Mouse (Mus musculus) frontal cortex, adult (tissue): Measurements from ENCODE around the gene Osbpl5.
"Not testable (repeated sequence)": the region's sequence is repeated elsewhere in the genome, so short reads cannot be mapped to it uniquely, and the experiment has no call there.

Experiments
- ATAC-seq: cut with Nextera tagmentation; 2 replicates; pipeline ENCODE4 v1.9.2; 2017; ENCODE audit warnings: mild to moderate bottlenecking, moderate library complexity, mixed read lengths; ENCODE audit not compliant: low TSS enrichment

Gene Osbpl5

DNA sequence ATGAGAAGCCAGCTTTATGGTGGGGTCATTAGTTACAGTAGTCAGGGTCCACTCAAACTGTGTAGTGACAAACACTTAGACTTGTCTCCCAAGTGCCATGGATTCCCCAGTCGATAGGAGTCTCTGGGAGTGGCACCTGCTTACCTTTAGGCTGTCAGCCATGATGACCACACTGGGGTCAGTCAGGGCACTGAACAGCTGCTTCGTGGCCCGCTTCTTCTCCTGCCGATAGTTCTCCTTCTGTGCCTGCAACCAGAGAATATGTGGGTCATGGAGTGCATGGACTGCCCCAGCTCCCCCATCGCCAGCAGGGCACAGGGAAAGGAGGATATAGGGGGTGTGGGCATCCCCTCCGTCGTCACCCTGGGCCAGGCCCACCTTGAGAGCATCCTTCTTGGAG lies 47.4 kb downstream of the Osbpl5 start:
- ATAC-seq, result no peak

DNA sequence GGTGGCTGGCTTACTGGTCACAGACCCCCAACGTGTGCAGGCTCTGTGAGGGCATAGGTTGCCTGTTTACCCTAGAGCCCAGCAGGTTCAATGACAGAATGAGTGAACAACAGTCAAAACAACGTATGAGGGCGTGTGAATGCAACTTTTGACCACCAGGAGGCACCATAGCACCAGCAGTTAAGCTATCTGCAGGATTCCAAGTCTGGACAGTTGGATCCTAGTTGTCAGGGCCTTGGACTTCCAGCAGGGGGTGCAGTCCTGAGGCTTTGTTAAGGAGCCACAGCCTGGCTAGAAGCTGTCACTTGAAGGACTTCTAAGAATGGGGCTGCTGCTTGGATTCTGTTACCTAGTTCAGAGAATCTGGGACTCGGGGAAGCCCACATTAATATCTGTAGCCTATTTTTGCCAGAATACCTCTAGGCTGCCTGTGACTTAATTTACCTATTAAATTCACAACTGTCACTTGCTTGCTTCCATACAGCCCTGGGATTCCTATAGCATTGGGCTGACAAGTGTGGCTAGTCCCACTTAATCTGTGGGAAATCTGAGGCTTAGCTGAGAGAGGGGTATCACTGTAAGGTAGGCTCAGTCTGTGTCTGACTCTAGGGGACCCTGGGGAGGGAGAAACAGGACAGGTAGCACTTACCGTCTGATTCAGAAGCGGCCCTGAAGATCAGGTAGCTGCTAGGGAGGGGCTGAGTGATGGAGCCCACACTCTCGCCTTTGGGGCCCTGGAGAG lies 49.9 kb downstream of the Osbpl5 start:
- peak; percentile 97 for ATAC-seq

DNA sequence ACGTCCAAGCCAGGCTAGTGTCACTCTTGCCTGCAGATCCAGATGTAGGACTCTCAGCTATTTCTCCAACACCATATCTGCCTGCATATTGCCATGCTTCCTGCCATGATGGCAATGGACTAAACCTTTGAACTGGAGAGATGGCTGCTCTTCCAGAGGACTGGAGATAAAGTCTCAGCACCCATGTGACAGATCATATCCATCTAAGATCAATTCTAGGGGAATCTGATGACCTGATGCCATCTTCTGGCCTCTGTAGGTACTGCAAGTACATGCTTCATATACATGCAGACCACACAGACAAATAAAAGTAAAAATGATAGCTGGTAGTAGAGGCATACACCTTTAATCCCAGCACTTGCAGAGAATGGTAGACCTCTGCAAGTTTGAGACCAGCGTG lies 60.6 kb downstream of the Osbpl5 start:
- ATAC-seq, result no peak

DNA sequence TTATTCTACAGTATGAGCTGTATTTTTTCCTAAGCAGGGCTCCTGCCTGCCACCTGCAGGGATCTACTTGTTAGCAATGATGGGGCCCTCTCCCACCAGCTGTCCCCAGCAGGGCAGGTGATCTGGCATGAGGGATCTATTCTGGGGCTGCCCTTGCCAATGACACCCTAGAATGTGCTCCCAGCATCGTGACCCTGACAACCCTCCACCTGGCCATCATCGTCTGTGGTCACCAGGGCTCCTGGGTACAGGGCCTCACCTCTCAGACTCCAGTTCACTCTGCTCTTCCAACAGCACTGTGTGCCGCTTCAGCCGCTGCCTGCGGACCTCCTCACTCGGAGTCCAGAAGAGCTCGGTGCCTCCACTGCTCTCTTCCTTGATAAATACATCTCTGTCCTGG lies 62.2 kb downstream of the Osbpl5 start:
- no peak for ATAC-seq

DNA sequence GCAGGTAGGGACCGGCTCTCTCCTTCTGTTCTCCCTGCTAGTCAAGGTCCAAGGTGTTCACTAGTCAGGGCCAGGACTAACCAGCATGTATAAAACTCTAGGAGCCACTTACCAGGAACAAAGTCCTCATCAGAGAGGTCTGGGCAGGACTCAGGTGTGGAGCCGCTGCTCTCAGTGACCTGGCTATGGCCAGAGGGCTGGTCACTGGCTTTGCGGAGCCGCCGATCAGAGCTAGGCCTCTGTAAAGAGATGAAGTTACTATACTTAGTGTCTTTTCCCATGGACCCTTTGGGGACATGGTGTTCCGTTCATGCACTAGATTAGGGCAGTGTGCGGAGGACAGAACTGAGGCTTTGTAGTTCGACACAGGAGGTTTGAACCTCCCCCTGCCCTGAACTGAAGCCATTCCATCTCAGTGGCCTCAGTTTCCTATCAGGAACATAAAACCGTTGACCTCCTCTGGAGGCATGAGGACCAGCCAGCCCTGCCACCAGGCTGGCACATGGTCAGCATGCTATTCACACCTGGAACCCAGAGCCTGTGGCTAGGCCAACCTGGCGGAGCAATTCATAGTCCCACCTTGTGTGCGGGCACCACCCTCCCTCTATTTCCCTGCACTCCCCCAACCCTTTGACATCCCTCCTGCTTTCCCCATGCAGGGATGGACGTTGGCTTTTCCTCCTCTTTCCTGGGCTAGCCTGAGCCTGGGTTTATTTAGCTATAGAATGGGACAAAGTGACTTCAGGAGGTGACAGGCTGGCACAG lies 63.9 kb downstream of the Osbpl5 start:
- ATAC-seq, result no peak

DNA sequence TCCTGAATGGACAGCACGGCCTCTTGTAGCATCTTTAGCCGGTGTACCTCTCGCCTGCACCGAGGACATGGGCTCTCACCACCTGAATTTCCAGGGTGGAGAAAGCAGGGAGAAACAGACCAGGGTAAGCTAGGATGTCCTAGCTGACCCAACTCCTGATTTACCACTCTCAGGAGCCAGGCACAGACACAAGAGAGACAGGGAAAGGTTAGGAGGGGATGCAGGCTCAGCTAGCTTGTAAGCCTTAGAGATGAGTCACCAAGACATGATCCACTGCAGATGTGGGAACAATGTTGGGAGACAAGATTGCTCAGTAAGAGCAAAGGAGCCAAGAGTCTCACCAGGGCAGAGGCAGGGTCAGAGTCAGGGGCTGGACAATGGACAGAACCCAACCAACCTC lies 64.9 kb downstream of the Osbpl5 start:
- ATAC-seq, result no peak

DNA sequence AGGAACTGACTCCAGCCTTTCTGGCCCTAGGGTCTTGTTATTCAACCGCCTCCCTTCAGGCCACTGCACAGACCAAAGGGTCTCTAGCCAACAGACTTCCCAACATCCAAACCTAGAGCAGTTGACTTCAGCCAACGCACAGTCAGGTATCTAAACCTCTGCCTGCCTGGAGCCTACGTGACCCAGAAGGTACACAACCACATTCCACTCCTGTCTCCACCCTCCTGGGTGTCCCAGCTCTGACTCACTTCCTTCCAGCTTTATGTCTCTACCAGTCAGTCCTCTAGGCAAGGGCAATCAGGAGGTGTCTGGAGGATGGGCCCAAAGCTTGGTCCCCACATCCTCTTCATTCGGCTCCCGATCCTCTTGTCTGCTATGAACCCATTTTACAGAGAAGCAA lies 65.6 kb downstream of the Osbpl5 start:
- ATAC-seq, result no peak

DNA sequence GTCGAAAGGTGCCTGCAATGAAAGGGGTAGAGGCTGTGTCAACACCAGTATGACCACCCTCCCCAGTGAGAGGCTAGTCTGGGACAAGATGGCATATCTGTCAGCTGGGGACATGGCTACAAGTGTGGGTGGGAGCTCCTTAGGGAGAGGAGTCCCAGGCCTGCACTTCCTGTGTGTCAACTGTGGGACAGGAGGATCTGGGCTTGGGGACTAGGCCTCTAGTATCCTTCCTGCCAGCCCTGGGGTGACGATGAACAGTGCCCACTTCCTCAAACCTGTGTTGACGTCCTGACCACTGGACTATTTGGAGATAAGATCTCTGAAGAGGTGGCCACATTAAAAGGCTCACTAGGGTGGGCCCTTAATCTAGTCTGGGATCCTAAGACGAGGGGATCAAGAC lies 66.8 kb downstream of the Osbpl5 start:
- no peak for ATAC-seq

DNA sequence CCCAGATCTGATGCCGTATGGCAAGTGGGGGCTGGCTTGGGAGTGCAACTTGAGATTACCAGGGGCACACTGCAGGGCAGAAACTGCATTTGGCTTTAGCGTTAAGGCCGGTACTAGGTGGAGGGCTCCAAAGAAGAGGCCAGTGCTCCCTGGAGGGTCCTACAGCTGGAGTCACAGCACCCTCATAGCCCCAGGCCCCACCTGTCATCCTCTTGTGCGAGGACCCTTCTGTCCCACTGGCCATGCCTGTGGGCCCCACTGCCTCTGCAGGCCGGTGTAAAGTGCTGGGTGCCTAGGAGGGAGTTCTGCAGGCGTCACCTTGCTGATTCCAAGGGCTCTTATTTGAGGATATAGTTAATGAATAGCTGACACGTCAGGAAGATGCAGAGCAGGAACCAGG lies 67.3 kb downstream of the Osbpl5 start:
- ATAC-seq, result no peak

DNA sequence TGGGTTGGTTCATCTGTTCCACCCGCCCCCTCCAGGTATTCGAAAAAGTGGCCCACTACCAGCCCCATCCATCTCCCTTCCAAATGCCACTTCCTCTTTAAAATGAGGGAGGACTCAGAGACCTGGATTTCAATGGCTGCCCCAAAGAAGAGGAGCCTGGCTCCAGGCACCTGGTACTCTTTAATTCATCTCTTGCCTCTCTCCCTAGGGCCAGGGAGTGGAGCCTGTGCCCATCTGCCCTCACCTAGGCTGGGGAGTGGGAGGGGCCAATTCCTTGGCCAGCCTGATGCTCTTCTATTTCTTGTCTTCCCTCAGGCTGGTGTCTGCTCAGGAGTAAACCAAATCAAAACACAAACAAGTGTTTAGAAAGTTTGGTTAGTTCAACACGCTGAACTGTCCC lies 70.1 kb downstream of the Osbpl5 start:
- ATAC-seq, result not testable (repeated sequence)

DNA sequence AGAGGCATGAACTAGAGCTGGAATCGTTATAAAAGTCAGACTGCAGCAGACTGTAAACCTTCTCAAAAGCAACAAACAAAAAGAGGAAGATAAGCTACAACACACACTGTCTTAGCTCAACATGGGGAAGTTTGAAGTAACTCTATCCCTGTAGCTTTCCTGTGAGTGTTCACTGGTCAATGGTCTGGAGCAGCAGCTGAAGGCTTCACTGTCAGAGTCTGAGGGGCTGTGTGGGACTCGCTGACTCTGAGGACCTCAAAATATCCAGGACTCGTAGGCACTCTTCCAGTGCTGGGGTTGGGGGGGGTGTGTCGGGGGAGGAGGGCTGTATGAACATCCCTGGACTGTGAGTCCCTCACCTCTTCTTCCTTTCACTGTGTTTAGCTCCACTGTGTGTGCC lies 70.6 kb downstream of the Osbpl5 start:
- not testable (repeated sequence) for ATAC-seq

DNA sequence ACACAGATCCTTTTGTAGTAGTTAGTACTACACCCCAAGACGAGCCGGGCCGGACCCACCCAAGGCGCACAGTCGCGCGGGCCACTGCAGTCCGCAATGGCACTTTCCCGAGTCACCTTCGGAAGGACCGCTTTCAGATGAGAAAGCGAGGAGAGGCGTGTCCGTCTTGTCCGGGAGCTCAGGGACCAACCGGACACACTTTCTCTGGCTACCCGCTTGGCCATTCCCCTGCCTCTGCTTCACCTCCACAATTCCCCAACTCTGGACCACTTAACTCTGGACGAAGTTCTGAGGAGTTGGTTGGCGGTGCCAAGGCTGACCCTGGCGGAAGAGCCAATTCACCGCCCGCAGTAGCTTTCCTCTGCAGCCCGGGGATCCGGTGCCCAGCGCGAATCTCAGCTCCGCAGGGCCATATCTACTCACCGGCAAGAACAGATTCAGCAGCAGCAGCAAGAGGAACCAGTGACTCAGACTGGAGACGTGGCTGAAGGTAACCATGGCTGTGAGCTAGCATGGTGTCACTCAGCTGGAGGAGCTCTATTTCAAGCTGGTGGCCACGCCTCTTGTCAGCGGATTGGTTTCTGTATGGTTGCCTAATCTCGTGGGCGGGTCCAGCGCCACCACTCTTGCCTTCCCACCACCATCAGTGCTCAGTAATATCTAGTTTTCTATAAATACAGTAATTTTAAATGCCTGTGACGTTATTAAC lies 71.3 kb downstream of the Osbpl5 start, which contains the start of gene Tnfrsf23:
Gene Tnfrsf23, minus strand, starts transcription at position 514 of the 709 bp plus-strand sequence.
- peak; percentile 99 for ATAC-seq

DNA sequence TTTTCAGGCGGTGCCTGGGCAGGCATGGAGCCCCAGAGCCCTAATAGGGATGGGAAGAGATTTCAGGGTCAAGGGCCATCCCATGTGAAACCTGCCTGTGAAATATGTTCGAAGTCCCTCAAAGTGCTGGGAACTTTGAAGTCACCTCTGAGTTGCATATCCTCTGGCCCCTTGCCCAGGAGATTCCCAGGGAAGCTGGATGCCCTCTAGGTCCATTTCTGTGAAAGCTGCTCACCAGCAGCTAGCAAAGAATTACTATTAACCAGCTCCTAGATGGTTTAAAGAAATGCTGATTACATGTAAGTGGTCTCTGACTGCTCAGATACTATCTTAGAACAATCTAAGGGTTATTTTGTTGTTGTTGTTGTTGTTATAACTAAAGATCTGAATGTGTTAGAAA lies 72.2 kb downstream of the Osbpl5 start:
- ATAC-seq, result not testable (repeated sequence)

DNA sequence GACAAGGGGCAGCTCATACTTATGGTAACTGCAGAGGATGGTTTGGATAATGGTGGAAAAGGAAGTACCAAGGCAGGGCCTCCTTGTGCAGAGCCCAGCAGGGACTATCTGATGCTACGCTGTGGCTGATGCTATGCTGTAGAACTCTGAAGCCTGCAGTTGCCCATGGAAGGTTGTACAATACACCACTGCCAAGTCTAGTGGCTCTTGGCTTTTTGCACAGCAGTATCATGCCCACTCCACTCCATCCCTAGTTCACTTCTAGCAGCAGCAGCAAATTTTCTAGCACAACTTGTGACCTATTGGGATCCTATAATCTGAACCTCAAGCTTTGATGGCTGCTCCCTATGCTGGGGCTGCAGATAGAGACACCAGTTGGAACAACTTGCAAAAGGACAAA lies 75.2 kb downstream of the Osbpl5 start:
- ATAC-seq, result no peak

DNA sequence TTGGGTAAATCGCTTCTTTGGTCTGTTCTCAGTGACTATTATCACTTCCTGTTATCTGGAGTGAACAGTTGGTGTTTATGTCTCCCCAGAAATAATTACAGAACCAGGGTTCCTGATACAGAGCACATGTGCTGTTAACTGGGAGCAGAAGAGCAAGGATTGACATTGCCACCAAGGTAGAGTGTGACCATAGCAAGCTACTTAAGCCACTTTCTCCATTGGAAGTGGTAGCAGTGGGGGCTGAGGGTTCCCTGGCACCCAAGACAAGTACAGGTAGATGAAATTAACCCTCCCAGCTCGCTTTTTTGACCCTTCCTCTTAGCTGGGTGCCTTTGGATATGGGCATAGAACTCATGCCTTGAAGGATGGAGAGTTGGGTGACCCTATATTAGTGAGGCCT lies 75.9 kb downstream of the Osbpl5 start:
- ATAC-seq, result not testable (repeated sequence)

DNA sequence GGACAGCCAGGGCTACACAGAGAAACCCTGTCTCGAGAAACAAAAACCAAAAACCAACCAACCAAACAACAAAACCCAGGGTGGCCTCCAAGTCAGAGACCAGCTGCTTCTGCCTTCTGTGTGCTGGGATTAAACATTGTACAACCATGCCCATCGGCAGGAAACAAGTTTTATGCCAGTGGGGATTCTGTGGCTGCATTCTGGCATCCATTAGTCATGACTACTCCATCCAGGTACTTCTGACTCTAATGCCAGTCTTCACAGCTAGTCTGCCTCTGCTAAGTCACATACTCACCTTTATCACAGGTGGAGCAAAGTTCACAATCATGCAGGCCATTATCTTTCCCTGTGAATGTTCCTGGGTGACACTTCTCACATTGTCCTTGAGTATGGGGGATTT lies 77.1 kb downstream of the Osbpl5 start:
- ATAC-seq, result not testable (repeated sequence)

DNA sequence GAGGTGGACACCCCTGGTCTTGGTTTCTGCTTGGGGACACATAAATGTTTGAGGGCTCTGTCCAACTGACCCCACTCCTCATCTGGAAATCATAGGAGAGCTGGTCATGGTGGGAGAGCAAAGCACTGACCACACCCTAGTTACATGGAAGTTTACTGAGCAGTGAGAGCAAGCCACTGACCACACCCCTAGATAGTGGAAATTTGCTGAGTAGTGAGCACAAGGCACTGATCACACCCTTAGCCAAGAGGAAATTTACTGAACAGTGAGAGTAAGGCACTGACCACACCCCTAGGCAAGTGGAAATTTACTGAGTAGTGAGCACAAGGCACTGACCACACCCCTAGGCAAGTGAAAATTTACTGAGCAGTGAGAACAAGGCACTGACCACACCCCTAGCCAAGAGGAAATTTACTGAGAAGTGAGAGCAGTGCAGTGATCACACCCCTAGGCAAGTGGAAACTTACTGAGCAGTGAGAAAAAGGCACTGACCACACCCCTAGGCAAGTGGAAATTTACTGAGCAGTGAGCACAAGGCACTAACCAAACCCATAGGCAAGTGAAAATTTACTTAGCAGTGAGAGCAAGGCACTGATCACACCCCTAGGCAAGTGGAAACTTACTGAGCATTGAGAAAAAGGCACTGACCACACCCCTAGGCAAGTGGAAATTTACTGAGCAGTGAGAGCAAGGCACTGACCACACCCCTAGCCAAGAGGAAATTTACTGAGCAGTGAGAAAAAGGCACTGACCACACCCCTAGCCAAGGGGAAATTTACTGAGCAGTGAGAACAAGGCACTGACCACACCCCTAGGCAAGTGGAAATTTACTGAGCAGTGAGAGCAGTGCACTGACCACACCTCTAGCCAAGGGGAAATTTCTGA lies 90.1 kb downstream of the Osbpl5 start:
- no peak for ATAC-seq

DNA sequence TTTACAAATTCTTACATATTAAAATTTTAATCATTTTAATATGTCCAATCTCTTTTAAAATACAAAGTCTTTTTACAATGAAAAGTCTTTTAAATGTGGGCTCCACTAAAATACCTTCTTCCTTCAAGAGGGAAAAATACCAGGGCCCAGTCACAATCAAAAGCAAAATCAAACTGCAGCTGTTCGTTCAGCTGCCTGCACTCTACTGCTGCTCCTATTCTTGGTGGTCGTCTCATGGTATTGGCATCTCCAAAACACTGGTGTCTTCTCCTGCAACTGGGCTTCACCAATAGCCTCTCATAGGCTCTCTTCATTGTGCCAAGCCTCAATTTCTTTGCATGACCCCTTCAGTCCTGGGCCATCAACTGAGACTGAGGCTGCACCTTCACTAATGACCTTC lies 93.3 kb downstream of the Osbpl5 start:
- no peak for ATAC-seq

DNA sequence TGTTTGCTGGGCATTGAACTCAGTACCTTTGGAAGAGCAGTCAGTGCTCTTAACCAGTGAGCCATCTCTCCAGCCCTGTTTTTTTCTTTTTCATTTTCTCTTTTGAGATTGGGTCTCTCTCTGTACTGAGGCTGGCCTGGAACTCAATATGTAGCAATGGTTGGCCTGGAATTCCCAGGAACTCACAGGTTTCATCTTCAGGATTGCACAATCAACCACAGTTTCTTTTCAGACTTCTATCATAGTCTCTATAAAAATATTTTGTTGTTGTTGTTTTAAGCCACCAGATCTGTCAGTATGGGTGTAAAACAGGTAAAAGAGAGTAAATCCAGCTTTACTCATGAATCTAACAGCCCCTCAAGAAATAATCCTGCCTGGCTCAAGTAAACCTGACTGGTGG lies 96.0 kb downstream of the Osbpl5 start:
- ATAC-seq, result no peak

DNA sequence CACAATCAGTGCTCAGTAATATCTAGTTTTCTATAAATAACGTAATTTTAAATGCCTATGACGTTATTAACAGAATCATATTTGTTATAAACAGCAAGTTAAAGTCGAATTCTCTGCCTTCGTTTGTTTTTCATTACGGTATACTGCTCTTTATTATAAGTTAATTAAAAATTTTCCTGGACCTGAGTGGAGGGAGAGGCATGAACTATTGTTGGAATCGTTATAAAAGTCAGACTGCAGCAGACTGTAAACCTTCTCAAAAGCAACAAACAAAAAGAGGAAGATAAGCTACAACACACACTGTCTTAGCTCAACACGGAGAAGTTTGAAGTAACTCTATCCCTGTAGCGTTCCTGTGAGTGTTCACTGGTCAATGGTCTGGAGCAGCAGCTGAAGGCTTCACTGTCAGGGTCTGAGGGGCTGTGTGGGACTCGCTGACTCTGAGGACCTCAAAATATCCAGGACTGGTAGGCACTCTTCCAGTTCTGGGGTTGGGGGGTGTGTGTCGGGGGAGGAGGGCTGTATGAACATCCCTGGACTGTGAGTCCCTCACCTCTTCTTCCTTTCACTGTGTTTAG lies 106.9 kb downstream of the Osbpl5 start:
- not testable (repeated sequence) for ATAC-seq

DNA sequence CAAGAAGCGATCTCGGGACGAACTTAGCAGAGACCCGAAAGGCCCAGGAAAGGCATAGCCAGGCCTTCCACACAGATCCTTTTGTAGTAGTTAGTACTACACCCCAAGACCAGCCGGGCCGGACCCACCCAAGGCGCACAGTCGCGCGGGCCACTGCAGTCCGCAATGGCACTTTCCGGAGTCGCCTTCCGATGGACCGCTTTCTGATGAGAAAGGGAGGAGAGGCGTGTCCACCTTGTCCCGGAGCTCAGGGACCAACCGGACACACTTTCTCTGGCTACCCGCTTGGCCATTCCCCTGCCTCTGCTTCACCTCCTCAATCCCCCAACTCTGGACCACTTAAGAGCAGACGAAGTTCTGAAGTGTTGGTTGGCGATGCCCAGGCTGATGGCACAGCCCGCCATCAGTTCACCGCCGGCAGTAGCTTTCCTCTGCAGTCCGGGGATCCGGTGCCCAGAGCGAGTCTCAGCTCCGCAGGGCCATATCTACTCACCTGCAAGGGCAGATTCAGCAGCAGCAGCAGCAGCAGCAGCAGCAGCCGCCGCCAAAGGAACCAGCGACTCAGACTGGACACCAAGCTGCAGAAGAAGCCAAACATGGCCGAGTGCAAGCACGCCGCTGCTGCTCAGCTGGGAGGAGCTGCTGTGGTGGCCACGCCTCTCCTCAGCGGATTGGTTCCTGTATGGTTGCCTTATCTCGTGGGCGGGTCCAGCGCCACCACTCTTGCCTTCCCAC lies 107.6 kb downstream of the Osbpl5 start, which contains the start of gene Tnfrsf22:
Gene Tnfrsf22, minus strand, starts transcription at position 628 of the 735 bp plus-strand sequence.
- peak; percentile 99 for ATAC-seq
